Mouse (Mus musculus) cerebellum, adult 9-11 months (tissue): ENCODE data around the gene Sox9.

Source experiments
- DNase-seq: peaks from one replicate; pipeline ENCODE4 v3.0.0; 2022

Gene Sox9

DNA sequence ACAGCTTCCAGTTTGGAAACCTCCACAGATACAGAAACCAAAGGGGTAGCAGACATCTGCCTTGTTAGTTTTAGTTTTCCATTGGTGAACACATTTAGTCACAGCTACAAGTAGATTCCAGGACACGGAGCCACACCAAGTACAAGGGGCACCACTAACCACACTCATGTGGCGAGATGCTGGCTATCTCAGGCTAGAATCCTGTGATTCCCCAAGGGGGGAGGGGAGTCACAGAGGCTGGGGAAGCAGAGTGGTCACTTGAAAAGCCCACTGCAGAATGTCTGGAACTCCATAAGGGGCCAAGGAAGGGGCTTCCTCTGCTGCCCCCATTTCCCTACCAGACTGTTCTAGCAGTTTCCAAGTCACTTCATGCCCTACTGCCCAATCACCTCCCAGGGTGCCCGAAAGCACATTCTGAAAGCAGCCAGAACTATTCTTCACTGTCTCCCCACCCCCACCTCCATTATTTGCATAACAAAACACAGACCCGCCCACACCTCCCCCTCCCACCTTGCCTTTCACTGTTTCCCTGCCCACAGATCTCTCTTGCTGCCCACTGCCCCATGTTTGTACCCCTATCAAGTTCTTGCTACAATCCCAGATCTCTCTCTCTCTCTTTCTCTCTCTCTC is 19.3 kb downstream of the Sox9 start:
- no peak for DNase-seq

DNA sequence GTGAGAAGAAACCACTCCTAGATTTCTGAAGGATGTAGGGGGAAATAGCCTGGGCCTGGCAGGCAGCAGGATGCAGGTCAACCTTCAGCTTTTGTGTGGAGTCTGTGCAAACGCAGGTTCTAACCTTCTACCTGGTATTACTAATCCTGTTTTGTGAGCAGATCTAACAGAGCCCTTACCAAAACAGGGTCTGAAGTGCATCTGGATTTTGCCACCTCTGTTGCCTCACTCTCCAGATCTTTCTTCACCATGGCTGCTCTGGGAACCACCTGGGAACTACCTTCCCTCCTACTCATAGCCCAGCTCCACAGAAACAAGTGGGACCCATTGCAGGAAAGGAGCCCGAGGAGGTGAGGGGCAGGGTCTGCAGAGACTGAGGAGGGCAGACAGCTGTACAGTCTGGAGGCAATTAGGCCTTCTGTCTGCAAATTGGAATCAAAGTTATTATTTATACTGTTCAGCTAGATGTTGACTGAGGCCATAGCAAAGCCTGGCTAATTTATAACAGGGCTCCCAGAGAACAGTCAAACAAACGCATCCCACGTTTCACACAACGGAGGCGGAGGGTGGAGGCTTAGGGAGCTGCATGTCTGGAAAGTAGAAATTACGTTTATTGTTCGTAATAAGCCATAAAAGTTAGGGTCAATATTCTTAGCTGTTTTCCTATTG is 25.9 kb downstream of the Sox9 start:
- no peak for DNase-seq

DNA sequence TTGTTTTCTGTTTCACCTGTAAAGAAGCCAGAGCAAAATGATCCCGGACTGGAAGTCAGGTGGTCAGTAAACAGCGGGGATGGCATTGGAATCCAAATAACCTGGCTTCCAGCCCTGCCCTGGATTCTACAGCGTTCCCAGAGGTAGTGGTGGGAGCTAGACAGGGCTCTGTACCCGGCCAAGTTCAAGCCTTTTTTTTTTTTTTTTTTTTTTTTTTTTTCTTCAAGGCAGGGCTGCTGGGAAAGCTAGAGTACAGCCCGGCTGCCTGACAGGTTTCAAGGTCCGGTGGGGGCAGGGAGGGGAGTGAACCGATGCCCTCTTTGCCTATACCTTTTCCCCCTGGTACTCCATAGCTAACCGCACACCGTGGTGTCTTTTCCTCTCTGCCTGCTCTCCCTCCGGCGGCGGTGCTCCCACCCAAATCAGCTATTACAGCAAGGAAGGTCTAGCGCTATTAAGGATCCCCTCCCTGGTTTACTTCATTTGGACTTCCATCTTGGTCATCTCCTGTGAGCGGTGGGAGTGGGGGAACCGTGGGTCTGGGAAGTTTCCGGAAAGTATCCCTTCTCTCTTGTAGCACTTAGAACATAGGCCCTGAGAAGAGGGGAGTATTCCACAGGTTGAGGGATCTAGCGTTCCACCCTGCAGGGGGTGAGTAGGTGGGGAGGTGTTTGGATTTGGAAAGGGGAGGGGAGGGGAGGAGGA is 28.6 kb downstream of the Sox9 start:
- peak; percentile 17 for DNase-seq

DNA sequence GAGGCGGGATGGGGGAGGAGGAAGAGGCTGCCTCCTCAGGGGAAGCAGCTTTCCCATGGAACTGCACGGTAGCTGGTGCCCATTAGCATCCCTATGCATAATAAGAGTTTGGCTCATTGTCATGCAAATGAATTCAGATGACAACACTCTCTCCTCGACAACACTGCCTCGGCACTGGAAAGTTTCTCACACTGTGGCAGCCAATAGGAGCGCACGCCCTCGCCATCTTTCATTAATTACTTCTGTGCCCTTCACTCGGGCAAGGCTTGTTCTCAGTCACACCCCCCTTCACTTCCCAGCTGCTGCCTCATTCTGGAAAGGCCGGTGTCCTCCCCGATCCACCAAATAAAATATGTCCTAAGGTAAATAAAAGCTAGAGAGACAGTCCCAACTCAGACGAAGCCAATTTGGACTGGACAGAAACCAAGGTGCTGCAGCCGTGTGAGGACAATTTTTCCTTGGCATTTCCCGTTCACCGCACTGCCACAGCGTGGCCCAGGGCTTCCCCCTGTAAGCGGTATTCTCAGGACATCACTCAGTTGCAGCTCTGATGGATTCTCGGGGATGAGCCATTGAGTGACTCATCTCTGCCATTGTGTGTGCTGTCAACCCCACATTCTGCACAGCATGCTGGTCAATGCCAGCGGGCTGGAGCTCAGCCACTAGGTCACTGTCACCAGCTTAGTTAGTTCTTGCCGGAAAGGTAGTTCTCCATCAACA is 29.3 kb downstream of the Sox9 start:
- peak; percentile 31 for DNase-seq

DNA sequence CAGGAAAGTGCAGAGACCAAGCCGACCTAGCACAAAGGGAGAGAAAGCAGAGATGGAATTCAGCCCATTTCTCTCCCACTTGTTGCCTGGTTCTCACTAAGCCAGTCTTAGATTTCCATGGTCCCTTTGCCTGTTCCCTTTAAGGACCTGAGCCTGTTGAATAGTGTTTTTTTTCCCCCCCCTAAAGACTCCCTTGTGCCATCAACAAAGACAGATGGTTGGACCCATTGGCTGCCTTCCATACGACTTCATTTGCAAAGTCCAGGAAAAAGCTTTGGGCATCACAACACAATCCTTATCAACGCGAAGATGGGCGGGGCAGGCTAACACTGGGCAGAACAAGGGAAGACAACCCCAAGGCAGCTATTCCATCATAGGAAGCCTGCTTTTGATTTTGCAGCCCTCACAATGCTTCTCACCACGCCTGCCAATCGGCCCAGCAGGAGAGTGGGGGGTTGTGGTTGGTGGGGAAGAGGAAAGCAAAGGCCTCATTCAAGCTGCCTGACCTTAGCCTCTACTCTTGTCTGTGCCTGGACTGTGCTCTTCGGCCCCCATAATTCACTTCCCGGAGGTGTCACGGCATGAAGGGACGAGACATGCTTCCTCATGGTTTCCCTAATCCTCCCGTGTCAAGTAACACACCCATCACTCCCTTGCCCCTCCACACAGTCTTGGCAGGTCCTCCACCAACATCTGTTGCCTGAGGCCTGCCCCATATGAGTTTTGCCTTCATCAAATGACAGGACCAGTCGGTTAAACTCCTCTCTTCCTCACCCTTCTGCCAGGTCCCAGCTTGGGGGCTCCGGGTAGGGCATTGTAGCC is 36.0 kb downstream of the Sox9 start:
- no peak for DNase-seq

DNA sequence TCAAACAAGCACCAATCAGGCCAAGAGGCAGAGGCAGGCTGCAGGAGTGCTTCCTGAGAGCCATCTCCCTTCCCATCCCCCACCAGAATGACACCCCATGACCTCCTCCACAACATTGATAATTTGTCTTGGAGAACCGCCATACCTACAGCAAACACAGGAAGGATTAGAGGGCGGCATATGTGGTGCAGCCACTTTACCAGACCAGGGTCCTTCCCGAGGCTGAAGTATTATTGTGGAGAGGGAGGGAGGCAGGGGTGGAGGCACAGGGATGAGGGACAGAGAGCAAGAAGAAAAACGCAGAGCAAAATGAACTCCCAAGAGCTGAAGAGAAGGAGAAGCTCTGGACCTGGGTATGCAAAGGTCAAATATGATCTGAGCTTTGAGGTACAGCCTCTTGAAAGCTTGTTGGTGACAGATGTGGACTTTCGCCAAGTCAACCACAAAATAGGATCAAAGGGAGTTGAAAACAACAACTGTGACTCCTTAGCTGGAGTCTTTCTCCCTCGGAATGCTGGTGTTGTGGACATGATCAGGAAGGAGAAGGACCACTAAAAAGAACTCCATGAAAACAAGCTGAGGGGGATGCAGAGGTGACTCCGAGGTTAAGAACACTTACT is 36.7 kb downstream of the Sox9 start:
- DNase-seq = no peak

DNA sequence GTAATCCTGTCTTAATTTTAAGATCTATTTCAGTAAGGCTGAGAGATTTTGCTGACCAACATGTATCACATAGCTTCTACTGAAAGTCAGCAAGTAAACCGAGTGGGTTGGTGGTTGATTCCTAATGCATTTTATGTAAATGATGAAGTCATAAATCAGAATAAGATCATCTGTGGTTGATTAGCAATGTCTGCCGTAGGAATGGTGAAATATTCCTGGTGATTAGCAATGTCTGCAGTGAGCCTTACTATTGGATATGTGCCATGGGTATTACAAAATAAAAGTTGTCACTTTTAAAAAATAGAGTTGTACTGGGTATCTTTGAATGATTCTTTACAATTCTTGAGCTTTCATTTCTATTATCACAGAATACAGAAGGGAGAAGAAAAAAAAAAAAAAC is 39.5 kb downstream of the Sox9 start:
- no peak for DNase-seq

DNA sequence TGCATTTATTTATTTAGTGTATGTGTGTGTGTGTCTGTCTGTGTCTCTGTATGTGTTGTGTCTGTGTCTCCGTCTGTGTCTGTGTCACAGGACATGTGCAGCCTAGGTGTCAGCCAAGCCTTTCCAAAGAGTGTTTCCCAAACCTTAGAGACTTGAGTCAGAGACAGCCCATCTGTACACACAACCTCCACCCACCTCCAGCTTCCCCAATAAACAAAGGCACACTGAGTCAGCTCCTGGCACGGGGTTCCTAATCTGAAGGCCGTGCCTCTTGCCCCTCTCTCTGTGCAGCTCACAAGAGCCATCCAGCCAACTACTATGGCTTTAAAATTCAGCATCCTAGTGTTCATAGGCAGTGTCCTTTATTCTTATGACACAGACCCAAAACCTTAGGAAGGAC is 42.1 kb downstream of the Sox9 start:
- DNase-seq = no peak

DNA sequence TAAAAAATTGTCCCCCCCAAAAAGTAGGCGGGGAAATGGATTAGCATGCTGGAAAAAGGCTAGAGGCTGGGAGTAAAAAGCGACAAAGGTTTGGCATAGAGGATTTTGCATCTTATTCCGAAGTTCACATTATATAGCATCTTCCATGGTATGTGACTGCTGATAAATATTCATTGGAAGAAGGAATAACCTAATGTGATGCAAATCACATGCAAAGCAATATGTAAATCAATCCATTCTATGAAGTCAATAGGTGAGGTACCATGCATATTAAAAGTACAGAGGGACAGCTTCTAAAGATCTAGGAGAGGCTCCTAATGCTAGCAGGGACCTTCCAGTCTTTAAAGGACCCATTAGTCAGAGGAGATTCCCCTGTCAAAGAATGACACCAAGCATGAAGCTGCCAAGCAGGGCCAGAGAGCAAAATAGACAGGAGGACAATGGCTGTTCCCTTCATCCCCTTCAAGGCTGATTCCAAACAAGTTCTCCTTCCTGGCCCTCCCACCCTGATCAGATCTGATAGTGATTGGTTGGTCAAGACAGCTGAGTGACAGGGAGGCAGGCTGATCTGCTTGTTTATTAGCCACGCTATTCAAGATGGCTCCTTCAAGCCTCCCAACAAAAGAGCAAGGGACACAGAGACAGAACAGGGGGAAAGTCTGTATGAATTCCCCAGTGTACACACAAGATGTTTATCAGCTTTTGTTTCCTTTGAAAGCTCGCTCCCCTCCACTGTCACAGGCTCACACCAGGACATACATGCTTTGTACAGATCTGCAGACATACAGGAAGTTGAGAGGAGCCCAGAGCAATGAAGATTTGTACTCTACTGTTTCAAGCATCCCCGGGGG is 44.4 kb downstream of the Sox9 start:
- no peak for DNase-seq

DNA sequence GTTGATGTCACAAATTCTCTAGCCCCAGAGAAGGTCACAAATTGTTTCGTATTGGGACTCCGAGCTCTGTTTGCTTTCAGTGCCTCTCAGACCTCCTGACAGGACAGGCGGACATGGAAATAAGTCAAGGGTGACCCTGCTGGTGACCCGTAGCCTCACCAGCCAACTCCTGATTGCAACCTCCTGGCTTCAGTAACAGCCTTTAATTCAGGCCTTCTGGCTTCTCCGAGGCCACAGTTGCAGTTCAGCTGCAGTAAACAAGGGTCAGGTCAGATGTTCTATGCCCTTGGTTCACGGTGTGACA is 45.0 kb downstream of the Sox9 start:
- DNase-seq = no peak

DNA sequence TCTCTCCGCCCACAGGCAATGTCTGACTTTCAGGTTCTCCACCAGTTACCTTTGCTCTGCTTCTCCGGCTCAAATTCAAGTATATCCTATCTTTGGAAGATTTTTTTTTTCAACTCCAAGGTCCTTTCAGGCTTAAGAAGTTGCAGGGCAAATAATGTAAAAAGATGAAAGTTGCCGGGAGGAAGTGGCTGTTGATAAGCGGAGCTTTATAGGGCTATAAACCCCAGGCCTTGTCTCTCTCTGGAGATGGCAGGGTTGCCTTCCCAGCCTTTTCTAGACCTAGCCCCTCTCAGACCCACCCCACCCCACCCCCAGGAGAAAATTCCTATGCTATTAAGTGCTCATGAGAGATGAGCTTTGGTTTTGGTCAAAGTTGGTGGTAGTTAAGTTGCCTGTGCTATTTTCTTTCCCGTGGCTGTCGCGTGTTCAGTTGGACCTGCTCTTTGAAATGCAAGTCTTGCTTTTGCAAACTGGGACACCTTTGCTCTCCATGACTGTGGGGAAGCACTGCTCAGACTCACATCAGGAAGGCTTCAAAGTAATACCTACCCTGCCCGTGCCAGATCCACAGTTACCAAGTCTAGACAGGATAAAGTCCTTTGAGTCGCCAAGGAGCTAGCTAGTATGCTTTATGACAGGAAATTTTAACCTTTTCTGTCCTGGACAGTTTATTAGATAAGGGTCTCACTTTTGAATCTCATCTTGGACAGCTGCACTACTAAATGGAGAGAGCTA is 46.7 kb downstream of the Sox9 start:
- no peak for DNase-seq

DNA sequence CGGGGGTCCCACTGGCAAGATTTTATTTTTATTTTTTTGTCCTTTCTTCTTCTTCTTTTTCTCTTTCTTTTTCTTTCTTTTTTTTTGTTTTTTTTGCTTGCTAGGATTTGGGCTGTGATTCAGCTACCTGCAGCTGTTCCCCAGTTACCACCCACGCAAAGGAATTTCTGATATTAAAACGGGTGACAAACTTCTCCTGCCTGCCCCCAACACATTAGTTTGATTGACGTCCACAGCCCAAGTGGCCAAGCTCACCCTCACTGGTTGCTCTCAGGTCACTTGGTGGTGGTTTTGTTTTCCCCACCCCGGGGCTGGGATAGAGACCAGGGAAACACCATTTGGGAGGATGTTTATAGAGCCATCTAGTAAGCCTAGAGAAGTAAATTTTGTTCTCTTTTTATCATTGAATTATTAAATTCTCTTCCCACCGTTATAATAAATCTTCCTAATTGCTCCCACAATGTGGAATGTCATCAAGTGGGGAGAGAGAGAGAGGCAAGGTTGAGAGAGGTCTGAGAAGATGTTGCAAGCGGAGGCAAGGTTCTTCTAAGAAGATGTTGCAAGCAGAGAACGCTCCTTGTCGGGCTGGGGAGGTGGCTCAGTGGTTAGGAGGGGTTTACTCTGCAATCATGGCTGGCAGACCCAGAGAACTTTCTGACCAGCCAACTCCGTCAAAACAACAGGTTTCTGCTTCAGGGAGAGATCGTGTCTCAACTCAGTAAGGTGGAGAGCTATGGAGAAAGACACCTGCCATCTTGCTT is 52.4 kb downstream of the Sox9 start:
- no peak for DNase-seq

DNA sequence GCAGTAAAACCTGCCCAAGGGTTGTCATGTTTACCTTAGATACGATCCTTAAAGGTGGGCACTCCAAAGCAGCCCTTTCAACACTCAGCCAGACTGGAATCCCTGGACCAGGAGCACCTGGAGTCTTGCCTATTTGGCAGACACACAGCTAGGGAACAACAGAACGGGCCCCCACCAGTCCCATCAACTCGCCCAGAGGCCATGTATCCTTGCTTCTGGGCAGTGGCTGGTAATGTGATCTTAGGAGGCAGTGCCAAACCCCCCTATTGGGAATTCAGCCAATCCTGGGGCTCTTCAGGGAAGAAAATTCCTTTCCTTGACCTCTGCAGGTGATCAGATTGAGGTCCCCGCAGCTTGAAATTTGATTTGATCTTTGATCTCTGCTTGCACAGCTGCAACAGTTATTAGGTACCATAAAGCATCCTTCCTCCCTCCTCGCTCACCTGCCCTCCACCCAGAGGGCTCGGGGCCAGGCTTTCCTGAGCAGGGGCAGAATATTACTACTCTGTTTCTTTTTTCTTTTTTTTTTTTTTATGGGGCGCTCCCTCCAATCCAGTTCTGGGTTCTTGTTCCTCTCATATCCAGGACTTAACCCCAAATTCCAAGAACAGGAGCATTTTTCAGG is 53.6 kb downstream of the Sox9 start:
- no peak for DNase-seq
